Mouse (Mus musculus) cerebellum, adult 11 months (tissue): ENCODE measurements around the gene Nsg1.

Experiments
- DNase-seq: peaks from one replicate; pipeline ENCODE4 v3.0.0; 2022

The Nsg1 gene

GRCm38 (mm10) chr5:38140893-38141292 is 18.8 kb downstream of the Nsg1 start:
- DNase-seq, result no peak

DNA sequence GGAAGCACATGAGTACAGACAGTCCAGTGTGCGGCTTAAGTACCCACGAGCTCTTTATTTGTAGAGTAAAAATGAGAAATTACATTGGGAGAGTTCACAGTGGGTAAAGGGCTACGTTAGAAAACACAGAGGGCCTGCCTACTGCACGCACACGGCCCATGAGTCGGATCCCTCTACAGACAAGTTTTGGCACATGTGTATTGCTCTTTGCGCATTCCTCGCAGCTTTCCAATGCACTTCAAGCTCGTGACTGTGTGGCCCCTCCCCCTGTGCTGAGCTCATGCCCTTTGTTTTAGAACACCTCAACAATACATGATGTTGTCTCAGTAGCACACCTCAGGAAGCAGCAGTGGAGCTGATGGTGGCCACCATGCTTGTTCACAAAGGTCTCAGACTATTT is 22.5 kb downstream of the Nsg1 start:
- no peak for DNase-seq

DNA sequence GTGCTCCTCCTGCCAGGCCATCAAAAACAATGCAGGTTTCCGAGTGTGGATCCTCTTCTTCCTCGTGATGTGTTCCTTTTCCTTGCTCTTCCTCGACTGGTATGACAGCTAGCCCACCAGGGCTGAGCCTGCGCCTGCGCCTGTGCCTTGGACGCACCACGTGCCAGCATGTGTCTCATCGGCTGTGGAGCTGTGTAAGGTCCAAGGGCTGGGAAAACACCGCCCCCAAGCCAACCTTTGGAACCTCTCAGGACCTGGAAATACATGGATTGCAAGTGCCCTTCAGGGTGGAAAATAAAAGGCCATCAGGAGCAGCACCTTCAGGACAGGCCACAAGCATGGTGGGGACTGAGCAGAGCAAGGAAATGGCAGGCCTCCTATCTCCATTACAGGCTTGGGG is 23.5 kb downstream of the Nsg1 start:
- DNase-seq, result no peak

- no peak for DNase-seq
Observed at GRCm38 (mm10) chr5:38129339-38129738, 30.4 kb downstream of the Nsg1 start.

GRCm38 (mm10) chr5:38126519-38127306 is 33.0 kb downstream of the Nsg1 start:
- DNase-seq, result no peak

GRCm38 (mm10) chr5:38121699-38122098 is 38.0 kb downstream of the Nsg1 start:
- DNase-seq, result no peak

DNA sequence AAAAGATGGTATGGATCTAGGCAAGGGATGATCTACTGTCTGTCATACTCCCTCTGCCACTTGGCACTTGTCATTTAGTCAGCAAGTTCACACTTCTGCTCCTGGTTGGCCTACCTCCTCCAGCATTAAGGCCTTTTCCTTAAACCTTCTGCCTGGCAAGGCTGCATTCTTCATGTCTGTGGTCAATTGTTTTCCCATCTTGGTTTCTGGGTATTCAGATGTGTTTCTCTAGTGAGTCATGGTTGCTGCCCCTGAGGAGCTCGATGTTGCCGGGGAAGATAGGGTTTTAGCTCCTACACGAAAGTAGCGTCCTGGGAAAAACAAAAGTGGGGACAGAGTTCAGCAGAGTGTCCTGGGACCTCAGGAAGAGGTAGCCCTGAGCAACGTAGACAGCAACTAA is 40.4 kb downstream of the Nsg1 start:
- no peak for DNase-seq

GRCm38 (mm10) chr5:38117056-38117455 is 42.7 kb downstream of the Nsg1 start:
- no peak for DNase-seq

- DNase-seq, result no peak
Observed at GRCm38 (mm10) chr5:38114526-38114925, 45.2 kb downstream of the Nsg1 start.

DNA sequence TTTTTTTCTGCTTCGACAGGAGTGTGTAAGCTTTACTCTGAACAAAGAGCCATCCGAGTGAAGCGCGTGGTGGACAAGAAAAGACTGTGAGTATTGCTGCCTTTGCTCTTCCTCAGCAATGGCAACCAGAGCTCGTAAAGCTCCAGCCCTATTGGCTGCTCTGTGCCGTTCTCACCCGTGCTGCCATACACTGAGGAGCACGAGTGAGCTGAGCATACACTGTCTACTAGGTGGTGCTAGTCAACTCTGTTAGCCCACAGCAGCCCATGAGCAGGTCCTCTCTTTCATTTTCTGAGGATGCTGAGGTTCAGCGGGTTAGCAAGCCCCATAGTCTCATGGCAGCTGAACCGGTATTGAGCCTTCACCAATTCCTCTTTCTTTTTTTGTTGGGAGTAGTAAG is 52.9 kb downstream of the Nsg1 start:
- DNase-seq, result no peak

GRCm38 (mm10) chr5:38106080-38106697 is 53.5 kb downstream of the Nsg1 start:
- no peak for DNase-seq

- DNase-seq, result no peak
Observed at GRCm38 (mm10) chr5:38102945-38103344, 56.8 kb downstream of the Nsg1 start.

DNA sequence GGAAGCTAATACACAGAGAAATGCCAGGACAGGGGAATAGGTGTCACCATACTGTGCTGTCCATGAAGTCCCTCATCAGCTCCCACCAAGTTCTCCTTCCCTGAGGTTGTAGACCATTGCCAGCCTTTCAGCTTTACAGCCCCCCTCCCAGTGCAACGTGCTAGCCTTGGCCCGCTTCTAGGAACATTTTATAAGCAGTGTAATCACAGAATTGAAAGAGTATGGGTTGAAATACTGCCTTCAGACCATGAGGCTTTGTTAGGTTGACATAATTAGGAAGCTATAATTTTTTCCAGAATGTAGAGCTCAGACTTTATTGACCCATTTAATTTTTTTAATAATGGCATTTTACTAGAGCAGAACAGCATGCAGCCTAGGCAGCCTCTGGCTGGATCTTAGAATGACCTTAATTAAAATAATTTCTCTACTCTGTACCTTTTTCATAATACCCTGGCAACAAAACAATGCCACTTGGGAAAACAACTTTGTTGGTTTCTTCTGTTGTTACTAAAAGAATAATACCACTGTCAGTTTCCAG is 60.5 kb downstream of the Nsg1 start:
- DNase-seq, result no peak

DNA sequence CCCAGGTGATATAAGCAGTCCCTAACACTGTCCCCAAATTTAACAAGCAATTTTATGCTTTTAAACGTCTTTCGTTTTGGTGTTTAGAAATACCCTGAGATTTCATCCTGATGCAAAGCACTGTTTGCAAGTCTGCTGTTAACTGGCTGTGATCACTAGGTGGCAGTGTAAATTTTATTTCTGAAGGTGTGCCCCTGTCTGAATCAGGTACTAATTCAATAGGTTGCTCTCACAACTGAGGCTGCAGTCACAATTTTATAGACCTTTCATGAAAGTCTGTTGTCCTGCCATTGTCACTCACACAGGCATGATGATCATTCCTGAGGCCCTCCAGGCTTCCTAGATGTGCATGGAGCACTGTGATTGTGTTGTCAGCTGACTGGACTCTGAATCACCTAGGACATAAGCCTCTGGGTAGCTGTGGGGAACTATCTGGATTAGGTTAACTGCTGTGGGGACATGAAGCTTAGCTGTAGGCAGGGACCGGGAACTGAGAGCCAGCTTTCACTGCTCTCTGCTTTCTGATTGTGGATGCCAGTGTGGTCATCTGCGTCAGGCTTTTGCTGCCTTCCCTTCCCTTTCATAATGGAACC is 62.1 kb downstream of the Nsg1 start:
- no peak for DNase-seq

- DNase-seq, result no peak
Observed at GRCm38 (mm10) chr5:38094331-38094730, 65.4 kb downstream of the Nsg1 start.

DNA sequence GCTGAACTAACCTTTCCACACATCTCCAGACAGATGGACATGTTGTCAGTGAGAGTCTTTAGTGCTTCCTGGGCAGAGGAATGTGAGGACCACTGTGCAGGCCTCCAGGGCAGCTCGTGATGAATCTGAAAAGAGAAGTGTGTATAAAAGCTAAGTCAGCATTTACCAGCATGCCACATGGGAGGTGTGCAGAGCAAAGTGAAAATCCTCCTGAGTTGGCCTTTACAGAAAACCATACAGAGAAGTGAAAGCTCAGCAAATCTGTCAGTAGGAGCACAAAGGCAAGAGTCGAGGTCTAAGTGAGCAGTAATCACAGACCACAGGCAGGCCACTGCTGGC is 67.8 kb downstream of the Nsg1 start:
- no peak for DNase-seq

GRCm38 (mm10) chr5:38091046-38091965 is 68.4 kb downstream of the Nsg1 start:
- DNase-seq, result no peak

GRCm38 (mm10) chr5:38090581-38090980 is 69.1 kb downstream of the Nsg1 start:
- no peak for DNase-seq

GRCm38 (mm10) chr5:38090111-38090510 is 69.6 kb downstream of the Nsg1 start:
- DNase-seq, result no peak
